ENCODE assay signal across 15 mouse cellular contexts in the genomic region with DNA sequence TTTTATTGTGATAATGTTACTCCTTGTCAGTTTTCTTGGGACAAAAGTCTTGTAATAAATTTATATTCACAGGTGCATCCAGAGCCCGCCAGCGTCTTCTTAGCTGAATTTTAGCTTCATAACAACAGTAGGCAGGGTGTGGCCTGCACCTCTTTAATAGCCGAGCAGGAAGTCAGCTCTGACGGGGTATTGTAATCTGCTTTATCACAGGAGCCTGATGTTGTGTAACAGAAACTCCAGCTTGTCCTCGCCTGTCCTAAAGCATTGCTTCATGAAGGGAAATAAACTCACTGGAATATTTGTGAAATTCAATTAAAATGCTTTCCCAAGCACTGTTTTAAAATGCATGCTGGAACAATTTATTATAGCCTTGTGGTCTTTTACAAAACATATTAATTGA. TPM values are rescaled to one million over a fixed set of nuclear protein-coding genes. Genes with fewer than 3 reads are reported as not detected.
DNase-seq lines count a peak whose midpoint lies in the region; ATAC-seq lines count a peak whose summit lies in the region.
"Had no signal": no experiment of that assay in that cellular context is flagged by ENCODE, and none has a peak within 500 bp of the region (broad histone marks: within the 10 kb centered on the region; RNA-seq: fewer than 3 reads in every experiment).

No protein-coding gene starts in this region.

- H3K4me2 ChIP-seq in kidney, embryonic 15.5 days: no peak overlapping the region
- H3K4me2 ChIP-seq in hindbrain, embryonic 13.5 days: no peak overlapping the region
- H3K4me2 ChIP-seq: heart, embryonic 13.5 days; hindbrain, embryonic 12.5 days had no signal

- no peak overlapping the region for H3K9ac ChIP-seq in kidney, embryonic 15.5 days
- H3K9ac ChIP-seq in hindbrain, embryonic 13.5 days: no peak overlapping the region
- H3K9ac ChIP-seq: heart, embryonic 13.5 days; hindbrain, embryonic 12.5 days had no signal

- no peak for ATAC-seq in kidney, embryonic 15.5 days (replicated peaks; ENCODE audit: low FRiP score)
- ATAC-seq in hindbrain, embryonic 13.5 days (ENCODE audit: low FRiP score): no peak

- no peaks in the 10 kb centered on the region for H3K9me3 ChIP-seq in kidney, embryonic 15.5 days (replicated peaks)
- H3K9me3 ChIP-seq in hindbrain, embryonic 13.5 days: no peaks in the 10 kb centered on the region
- H3K9me3 ChIP-seq: heart, embryonic 13.5 days; hindbrain, embryonic 12.5 days; megakaryocyte, embryonic 14.5 days had no signal

- 76% methylated on average over 5 of the region's 5 CpGs for WGBS in kidney, embryonic 15.5 days
- 64% methylated on average over 5 of the region's 5 CpGs for WGBS in hindbrain, embryonic 13.5 days

- H3K27me3 ChIP-seq in kidney, embryonic 15.5 days: no peaks in the 10 kb centered on the region
- H3K27me3 ChIP-seq in hindbrain, embryonic 13.5 days: no peaks in the 10 kb centered on the region
- H3K27me3 ChIP-seq: heart, embryonic 13.5 days; hindbrain, embryonic 12.5 days; megakaryocyte, embryonic 14.5 days had no signal

- no peak overlapping the region for H3K27ac ChIP-seq in kidney, embryonic 15.5 days
- no peak overlapping the region for H3K27ac ChIP-seq in hindbrain, embryonic 13.5 days
- H3K27ac ChIP-seq: heart, embryonic 13.5 days; hindbrain, embryonic 12.5 days had no signal

- DNase-seq in kidney, postnatal 14 days: peak; percentile 9
- DNase-seq in 416B (ENCODE audit: low read depth) (peak; percentile 72), MEL-GATA-1-ER (ENCODE audit: extremely low read depth, low read depth) (peak; percentile 50)
- peak; percentile 46 for DNase-seq in induced T-regulatory cell, adult 2 months (ENCODE audit: low read depth)
- no peak for DNase-seq in retina, embryonic 14.5 days (ENCODE audit: low spot score)
- no peak for DNase-seq in cerebellum, postnatal 4 days (ENCODE audit: low spot score in 2 of 2)
- DNase-seq: adrenal gland, postnatal 14 days; cerebellum, postnatal 36 days; kidney, postnatal 10 days; thymus, postnatal 4 days had no signal

- H3K36me3 ChIP-seq in kidney, embryonic 15.5 days: peaks cover 5% of the 10 kb centered on the region; the same call in 1 of the 2 replicates
- peaks cover 21% of the 10 kb centered on the region for H3K36me3 ChIP-seq in hindbrain, embryonic 13.5 days

- H3K4me3 ChIP-seq in kidney, embryonic 15.5 days (replicated peaks): no peak overlapping the region
- no peak overlapping the region for H3K4me3 ChIP-seq in hindbrain, embryonic 13.5 days
- H3K4me3 ChIP-seq: heart, embryonic 13.5 days; hindbrain, embryonic 12.5 days; megakaryocyte, embryonic 14.5 days had no signal

- H3K4me1 ChIP-seq in kidney, embryonic 15.5 days: no peaks in the 10 kb centered on the region
- 0 out of 2 replicates have a peak, but pooled peaks cover 3% of the 10 kb centered on the region for H3K4me1 ChIP-seq in hindbrain, embryonic 13.5 days (replicated peaks)

RNA-seq across cellular contexts. Expression of gene Grhl1, which starts 35.7 kb away (rescaled TPM):
- 1.8 and 1.9 TPM in 2 replicates for polyA plus RNA-seq in kidney, embryonic 15.5 days (2015; fragmentation: Nextera tagmentation; extraction: Ambion mirVana)
- 0.78 and 1.0 TPM in 2 replicates for polyA plus RNA-seq in hindbrain, embryonic 13.5 days (2015; fragmentation: Nextera tagmentation; extraction: Ambion mirVana)

RNA-seq across cellular contexts. Expression of gene Taf1b, which starts 38.2 kb away (rescaled TPM):
- 31.0 and 32.6 TPM in 2 replicates for polyA plus RNA-seq in kidney, embryonic 15.5 days (2015; fragmentation: Nextera tagmentation; extraction: Ambion mirVana)
- 33.8 and 37.9 TPM in 2 replicates for polyA plus RNA-seq in hindbrain, embryonic 13.5 days (2015; fragmentation: Nextera tagmentation; extraction: Ambion mirVana)

Comparison
In these comparisons a context has a peak if more than half of its experiments do, and no peak if none do; other contexts are left out.
1. DNase-seq: peak in kidney, postnatal 14 days (single experiment), 416B (single experiment), MEL-GATA-1-ER (single experiment) and induced T-regulatory cell, adult 2 months (single experiment); none in retina, embryonic 14.5 days (single experiment) and cerebellum, postnatal 4 days (0 of 2).